Mouse (Mus musculus): Measurements from ENCODE around the gene Stx1a. TPM values are rescaled to one million over a fixed set of nuclear protein-coding genes. Genes with fewer than 3 reads are reported as not detected.

Stx1a gene
- 76.8 and 90.9 TPM in 2 replicates for polyA plus RNA-seq (2015; fragmentation: Nextera tagmentation; extraction: Ambion mirVana)

GRCm38 (mm10) chr5:135023344-135024173, at the start of gene Stx1a:
Stx1a (plus strand) TSS chr5:135023482.
- ATAC-seq (ENCODE audit: low read depth), result peak; percentile 87
- H3K9me3 ChIP-seq, result no peaks in the 10 kb centered on the region
- H3K9ac ChIP-seq, result peak within 1 kb of the TSS; percentile 87
- WGBS, result under 1% methylated on average over 61 of the region's 61 CpGs
- no peaks in the 10 kb centered on the region for H3K27me3 ChIP-seq
- H3K27ac ChIP-seq (replicated peaks), result peak within 1 kb of the TSS; percentile 42; the same call in 1 of the 2 replicates
- peak within 1 kb of the TSS; percentile 68 for H3K4me3 ChIP-seq
- no peaks in the 10 kb centered on the region for H3K36me3 ChIP-seq
- H3K4me2 ChIP-seq, result peak within 1 kb of the TSS; percentile 73
- H3K4me1 ChIP-seq (replicated peaks), result peaks cover 31% of the 10 kb centered on the region

DNA sequence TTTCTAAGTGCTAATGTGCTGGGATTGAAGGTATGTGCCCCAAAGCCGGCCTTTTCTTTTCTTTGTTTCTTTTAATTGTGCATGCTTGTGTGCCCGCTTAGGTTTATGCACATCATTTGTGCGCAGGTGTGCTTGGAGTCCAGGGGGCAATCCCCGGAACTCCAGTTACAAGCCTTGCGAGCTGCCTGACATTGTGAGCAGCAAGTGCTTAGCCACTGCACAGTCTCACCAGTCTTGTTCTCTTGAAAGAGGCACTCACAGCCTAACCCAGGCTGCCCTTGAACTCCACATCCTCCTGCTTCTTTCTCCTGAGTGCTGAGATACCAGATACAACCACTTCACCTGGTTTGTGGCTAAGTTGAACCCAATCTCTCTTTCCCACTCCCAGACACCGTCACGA, 49.8 kb upstream of the Stx1a start:
- no peak for ATAC-seq (ENCODE audit: low read depth)
- 90% methylated on average over 7 of the region's 7 CpGs for WGBS
- no peak overlapping the region for H3K4me2 ChIP-seq
- no peak overlapping the region for H3K4me3 ChIP-seq
- H3K27me3 ChIP-seq, result peaks cover 3% of the 10 kb centered on the region; the same call in 1 of the 2 replicates
- H3K27ac ChIP-seq (replicated peaks), result no peak overlapping the region
- no peak overlapping the region for H3K9ac ChIP-seq
- H3K9me3 ChIP-seq, result no peaks in the 10 kb centered on the region
- no peaks in the 10 kb centered on the region for H3K36me3 ChIP-seq
- H3K4me1 ChIP-seq (replicated peaks), result no peaks in the 10 kb centered on the region

- H3K36me3 ChIP-seq, result no peaks in the 10 kb centered on the region
- no peak overlapping the region for H3K4me3 ChIP-seq
- H3K9ac ChIP-seq, result no peak overlapping the region
- ATAC-seq (ENCODE audit: low read depth), result no peak
- peaks cover under 1% of the 10 kb centered on the region; the same call in 1 of the 2 replicates for H3K27me3 ChIP-seq
- 68% methylated on average over 7 of the region's 7 CpGs for WGBS
- no peak overlapping the region for H3K27ac ChIP-seq (replicated peaks)
- no peaks in the 10 kb centered on the region for H3K9me3 ChIP-seq
- no peaks in the 10 kb centered on the region for H3K4me1 ChIP-seq (replicated peaks)
- H3K4me2 ChIP-seq, result no peak overlapping the region
Observed at GRCm38 (mm10) chr5:134974294-134974693, 49.0 kb upstream of the Stx1a start.

DNA sequence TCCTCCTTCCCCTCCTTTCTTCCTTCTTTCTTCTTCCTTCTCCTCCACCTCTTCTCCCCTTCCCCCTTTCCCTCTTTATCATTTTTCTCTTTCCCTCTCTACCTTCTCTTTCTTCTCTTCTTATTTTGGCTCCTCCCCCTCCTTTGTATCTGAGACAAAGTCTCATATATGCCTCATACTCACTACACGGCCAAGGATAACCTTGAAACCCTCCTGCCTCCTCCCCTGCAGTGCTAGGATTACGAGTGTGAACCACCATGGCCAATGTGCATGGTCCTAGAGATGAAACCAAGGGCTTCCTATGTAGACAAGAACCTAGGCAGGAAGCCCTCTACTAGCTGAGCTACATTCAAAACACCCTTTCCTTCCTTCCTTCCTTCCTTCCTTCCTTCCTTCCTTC, 48.4 kb upstream of the Stx1a start:
- no peaks in the 10 kb centered on the region for H3K36me3 ChIP-seq
- no peak overlapping the region for H3K27ac ChIP-seq (replicated peaks)
- H3K9me3 ChIP-seq, result no peaks in the 10 kb centered on the region
- H3K4me1 ChIP-seq (replicated peaks), result no peaks in the 10 kb centered on the region
- no peaks in the 10 kb centered on the region for H3K27me3 ChIP-seq
- WGBS, result 63% methylated on average over 2 of the region's 2 CpGs
- ATAC-seq (ENCODE audit: low read depth), result no peak
- H3K4me2 ChIP-seq, result no peak overlapping the region
- H3K9ac ChIP-seq, result no peak overlapping the region
- no peak overlapping the region for H3K4me3 ChIP-seq

GRCm38 (mm10) chr5:134976164-134976563, 47.1 kb upstream of the Stx1a start:
- no peaks in the 10 kb centered on the region for H3K36me3 ChIP-seq
- no peak for ATAC-seq (ENCODE audit: low read depth)
- H3K27me3 ChIP-seq, result no peaks in the 10 kb centered on the region
- WGBS, result 90% methylated on average over 2 of the region's 2 CpGs
- no peak overlapping the region for H3K4me3 ChIP-seq
- no peaks in the 10 kb centered on the region for H3K9me3 ChIP-seq
- H3K9ac ChIP-seq, result no peak overlapping the region
- no peak overlapping the region for H3K27ac ChIP-seq (replicated peaks)
- no peak overlapping the region for H3K4me2 ChIP-seq
- no peaks in the 10 kb centered on the region for H3K4me1 ChIP-seq (replicated peaks)

GRCm38 (mm10) chr5:134976577-134977250, 46.6 kb upstream of the Stx1a start:
- H3K36me3 ChIP-seq, result no peaks in the 10 kb centered on the region
- H3K4me2 ChIP-seq, result no peak overlapping the region
- ATAC-seq (ENCODE audit: low read depth), result no peak
- no peak overlapping the region for H3K27ac ChIP-seq (replicated peaks)
- no peaks in the 10 kb centered on the region for H3K4me1 ChIP-seq (replicated peaks)
- no peaks in the 10 kb centered on the region for H3K9me3 ChIP-seq
- 86% methylated on average over 14 of the region's 14 CpGs for WGBS
- no peak overlapping the region for H3K9ac ChIP-seq
- H3K4me3 ChIP-seq, result no peak overlapping the region
- no peaks in the 10 kb centered on the region for H3K27me3 ChIP-seq

GRCm38 (mm10) chr5:134977837-134978236, 45.4 kb upstream of the Stx1a start:
- no peak for ATAC-seq (ENCODE audit: low read depth)
- H3K27ac ChIP-seq (replicated peaks), result no peak overlapping the region
- no peaks in the 10 kb centered on the region for H3K9me3 ChIP-seq
- H3K4me3 ChIP-seq, result no peak overlapping the region
- H3K36me3 ChIP-seq, result no peaks in the 10 kb centered on the region
- H3K4me2 ChIP-seq, result no peak overlapping the region
- H3K4me1 ChIP-seq (replicated peaks), result no peaks in the 10 kb centered on the region
- H3K9ac ChIP-seq, result no peak overlapping the region
- WGBS, result 80% methylated on average over 4 of the region's 4 CpGs
- H3K27me3 ChIP-seq, result no peaks in the 10 kb centered on the region

DNA sequence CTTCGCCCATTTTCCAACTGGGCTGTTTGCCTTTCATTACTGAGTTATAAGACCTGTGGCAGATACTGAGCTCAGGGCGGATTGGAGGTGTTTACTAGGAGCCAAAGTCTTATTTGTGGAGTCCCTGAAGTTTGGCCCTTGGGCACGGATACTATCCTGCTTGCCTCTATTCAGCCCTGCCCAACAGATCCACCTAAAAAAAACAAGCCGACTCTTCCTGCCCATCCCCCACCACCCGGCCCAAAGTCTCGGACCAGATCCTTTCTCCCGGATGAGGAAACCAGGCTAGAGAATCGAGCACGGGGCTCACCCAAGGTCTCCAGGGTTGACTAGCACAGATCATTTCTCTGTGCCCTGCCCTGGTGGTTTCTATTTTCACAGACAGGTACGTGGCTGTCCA, 42.1 kb upstream of the Stx1a start:
- Histone ChIP-seq H3K9ac (no peak overlapping the region), H3K9me3 (no peaks in the 10 kb centered on the region), H3K4me3 (no peak overlapping the region), H3K36me3 (no peaks in the 10 kb centered on the region), H3K27me3 (peaks cover 18% of the 10 kb centered on the region), H3K4me1 (replicated peaks) (peaks cover 15% of the 10 kb centered on the region), H3K4me2 (no peak overlapping the region), H3K27ac (replicated peaks) (no peak overlapping the region)
- 73% methylated on average over 10 of the region's 10 CpGs for WGBS
- no peak for ATAC-seq (ENCODE audit: low read depth)

DNA sequence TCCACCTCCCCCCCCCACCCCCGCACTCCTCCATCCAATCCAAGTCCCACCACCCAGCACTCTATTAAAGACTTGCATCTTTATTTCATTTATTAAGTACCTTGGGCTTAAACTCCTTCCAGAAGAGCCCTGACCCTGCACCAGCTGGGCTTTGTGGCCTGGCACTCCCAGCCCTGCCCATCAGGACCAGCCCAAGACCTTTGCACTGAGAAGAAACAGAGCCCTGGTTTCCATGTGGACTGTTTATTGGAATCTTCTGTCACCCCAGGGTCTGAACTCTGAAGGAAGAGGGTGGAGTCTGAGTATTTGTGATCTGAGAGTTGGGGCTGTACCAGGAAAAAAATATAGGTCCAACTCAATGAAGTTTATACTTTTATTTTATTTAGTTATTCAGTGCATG, 40.2 kb upstream of the Stx1a start:
- H3K4me2 ChIP-seq, result no peak overlapping the region
- no peak for ATAC-seq (ENCODE audit: low read depth)
- H3K9ac ChIP-seq, result no peak overlapping the region
- H3K27ac ChIP-seq (replicated peaks), result no peak overlapping the region
- peaks cover 23% of the 10 kb centered on the region for H3K4me1 ChIP-seq (replicated peaks)
- H3K9me3 ChIP-seq, result no peaks in the 10 kb centered on the region
- peaks cover 38% of the 10 kb centered on the region for H3K27me3 ChIP-seq
- no peaks in the 10 kb centered on the region for H3K36me3 ChIP-seq
- H3K4me3 ChIP-seq, result no peak overlapping the region
- 80% methylated on average over 1 of the region's 1 CpGs for WGBS

GRCm38 (mm10) chr5:134983771-134984170, 39.5 kb upstream of the Stx1a start:
- 10% methylated on average over 3 of the region's 3 CpGs for WGBS
- no peak overlapping the region for H3K4me3 ChIP-seq
- no peaks in the 10 kb centered on the region for H3K36me3 ChIP-seq
- no peak overlapping the region for H3K9ac ChIP-seq
- no peaks in the 10 kb centered on the region for H3K9me3 ChIP-seq
- peaks cover 43% of the 10 kb centered on the region for H3K27me3 ChIP-seq
- H3K4me2 ChIP-seq, result no peak overlapping the region
- no peak for ATAC-seq (ENCODE audit: low read depth)
- H3K27ac ChIP-seq (replicated peaks), result no peak overlapping the region
- peaks cover 23% of the 10 kb centered on the region for H3K4me1 ChIP-seq (replicated peaks)

DNA sequence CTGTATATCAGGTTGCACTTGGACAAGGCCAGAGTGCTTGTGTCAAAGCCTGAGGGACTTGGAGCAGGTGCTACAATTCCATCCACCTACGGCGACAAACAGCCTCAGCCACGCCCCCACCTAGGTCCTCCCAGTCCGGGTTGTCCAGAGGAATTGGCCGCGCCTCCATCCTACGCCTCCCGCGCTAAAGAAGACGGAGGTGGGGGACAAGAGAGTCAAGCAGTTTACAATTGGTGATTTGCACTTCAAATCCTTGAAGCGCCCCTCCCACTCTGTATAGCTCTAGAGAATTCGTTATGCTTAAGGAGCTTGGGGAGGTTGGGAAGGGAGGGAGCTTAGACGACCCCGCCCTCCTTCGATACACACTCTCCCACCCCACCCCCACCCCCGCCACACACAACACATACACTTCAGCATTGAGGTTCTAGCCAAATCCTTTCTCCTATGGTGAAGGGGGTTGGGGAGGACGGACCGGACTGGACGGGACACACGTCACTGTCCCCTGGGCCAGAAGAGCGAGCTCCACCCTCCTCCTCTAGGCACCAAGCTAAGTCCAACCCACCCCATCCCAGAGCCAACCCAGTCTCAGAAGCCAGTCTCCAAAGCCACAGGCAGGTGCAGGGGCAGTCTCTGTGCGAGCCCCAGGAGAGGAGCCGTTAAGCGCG, 37.5 kb upstream of the Stx1a start, which contains the start of gene Cldn3:
Gene Cldn3 (plus strand): TSS at position 582 of the 665 bp plus-strand sequence.
- ATAC-seq (ENCODE audit: low read depth), result peak; percentile 40; the same call in 1 of the 2 replicates
- peak within 1 kb of the TSS; percentile 55 for H3K9ac ChIP-seq
- H3K4me3 ChIP-seq, result peak within 1 kb of the TSS; percentile 22
- no peaks in the 10 kb centered on the region for H3K9me3 ChIP-seq
- peaks cover 23% of the 10 kb centered on the region for H3K4me1 ChIP-seq (replicated peaks)
- no peaks in the 10 kb centered on the region for H3K36me3 ChIP-seq
- H3K27me3 ChIP-seq, result peaks cover 56% of the 10 kb centered on the region
- H3K27ac ChIP-seq (replicated peaks), result no peak within 1 kb of the TSS
- WGBS, result under 1% methylated on average over 25 of the region's 25 CpGs
- H3K4me2 ChIP-seq, result peak within 1 kb of the TSS; percentile 47
